Mouse (Mus musculus): ENCODE data around the gene Fastkd3.
A peak's percentile ranks its signal among the peaks of the same experiment; 100 is the strongest.
"Not testable (repeated sequence)": the region's sequence is repeated elsewhere in the genome, so short reads cannot be mapped to it uniquely, and the experiment has no call there.

Fastkd3 gene

DNA sequence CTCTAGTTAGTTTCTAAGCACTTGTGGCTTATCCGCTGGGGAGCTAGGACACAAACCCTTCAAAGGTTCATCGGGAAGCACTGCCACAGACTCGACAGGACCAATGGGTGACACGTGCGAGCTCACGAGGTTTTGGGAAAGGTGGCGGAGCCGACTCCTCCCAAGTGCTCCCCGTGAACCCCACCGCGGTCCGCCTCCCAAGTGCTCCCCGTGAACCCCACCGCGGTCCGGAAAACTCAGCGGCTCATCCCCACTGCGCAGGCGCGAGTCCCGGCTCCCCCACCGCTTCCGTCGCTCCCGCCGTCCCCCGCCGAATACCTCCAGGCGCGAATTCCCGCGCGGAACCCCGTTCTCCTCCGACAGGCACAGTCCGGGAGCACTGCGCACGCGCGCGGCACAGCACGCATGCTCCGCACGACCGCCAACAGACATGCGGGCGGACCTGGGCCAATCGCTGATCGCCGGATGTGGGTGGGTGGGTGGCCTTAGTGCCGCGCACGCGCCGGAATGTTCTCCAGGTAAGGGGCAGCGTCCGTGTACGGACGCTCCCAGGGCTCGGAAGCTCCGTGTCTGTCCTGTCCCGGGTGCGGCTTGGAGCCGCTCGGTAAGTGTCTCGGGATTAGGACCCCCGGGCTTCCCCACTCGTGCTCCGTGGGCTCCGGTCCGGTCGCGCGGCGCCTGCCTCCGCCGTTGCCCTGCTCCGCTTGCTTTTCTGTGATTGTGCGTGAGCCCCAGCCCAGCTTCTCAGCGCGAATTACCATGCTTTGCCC lies at the start of gene Fastkd3, which contains the start of gene Mtrr:
Gene Fastkd3, plus strand, starts transcription at position 488 of the 770 bp plus-strand sequence.
Gene Mtrr, minus strand, starts transcription at position 403 of the 770 bp plus-strand sequence.
- peak; percentile 99 for DNase-seq

DNA sequence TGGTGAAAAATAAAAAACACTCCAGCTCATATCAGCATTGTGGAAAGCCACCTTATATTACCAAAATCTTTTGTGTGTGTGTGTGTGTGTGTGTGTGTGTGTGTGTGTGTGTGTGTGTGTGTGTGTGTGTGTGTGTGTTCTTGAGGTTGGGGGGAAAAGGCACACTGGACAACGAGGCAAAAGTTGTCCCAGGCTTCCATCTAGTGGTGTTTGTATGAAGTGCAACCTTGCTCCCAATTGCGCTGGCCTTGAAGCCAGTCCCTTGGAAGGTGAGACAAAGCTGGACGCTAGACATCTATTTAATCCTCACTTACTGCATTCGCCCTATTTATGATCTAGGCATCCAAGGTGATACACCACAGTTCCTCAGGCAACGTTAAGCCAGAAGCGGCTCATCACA lies 28.6 kb upstream of the Fastkd3 start:
- DNase-seq = not testable (repeated sequence)

DNA sequence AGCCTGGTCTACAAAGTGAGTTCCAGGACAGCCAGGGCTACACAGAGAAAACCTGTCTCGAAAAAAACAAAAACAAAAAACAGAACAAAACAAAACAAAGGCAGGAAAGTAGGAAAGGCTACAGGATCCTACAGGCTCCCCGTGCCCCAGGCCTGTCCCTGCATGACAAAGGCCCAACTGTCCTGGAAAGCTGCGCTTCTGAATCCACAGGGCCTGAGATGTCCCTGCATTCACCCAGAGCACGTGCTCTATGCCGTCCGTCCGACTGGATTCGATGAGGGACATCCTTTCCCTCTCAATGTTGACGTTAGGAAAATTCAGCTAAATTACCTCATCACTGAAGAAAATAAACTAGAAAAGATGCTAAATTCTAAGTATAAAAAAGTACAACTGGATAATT lies 13.9 kb upstream of the Fastkd3 start:
- DNase-seq = no peak

DNA sequence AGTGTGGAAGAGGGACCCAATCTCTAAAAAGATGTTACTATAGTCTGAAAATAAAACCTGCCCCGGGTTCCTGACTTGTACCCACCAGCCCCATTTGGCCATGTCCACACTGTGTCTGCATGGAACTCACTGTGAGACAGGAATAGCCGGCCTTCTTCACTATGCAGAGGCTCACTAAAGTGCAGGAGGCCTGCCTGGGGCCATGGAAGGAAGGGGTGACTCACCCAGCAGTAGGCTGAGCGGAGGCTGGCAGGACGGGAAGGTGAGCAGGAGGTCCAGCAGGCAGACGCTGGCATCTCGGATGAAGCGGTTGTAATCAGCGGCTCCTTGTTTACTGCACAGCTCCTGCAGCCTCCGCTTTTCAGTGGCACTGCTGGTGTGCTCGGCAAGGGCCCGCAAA lies 13.5 kb upstream of the Fastkd3 start:
- DNase-seq = no peak

DNA sequence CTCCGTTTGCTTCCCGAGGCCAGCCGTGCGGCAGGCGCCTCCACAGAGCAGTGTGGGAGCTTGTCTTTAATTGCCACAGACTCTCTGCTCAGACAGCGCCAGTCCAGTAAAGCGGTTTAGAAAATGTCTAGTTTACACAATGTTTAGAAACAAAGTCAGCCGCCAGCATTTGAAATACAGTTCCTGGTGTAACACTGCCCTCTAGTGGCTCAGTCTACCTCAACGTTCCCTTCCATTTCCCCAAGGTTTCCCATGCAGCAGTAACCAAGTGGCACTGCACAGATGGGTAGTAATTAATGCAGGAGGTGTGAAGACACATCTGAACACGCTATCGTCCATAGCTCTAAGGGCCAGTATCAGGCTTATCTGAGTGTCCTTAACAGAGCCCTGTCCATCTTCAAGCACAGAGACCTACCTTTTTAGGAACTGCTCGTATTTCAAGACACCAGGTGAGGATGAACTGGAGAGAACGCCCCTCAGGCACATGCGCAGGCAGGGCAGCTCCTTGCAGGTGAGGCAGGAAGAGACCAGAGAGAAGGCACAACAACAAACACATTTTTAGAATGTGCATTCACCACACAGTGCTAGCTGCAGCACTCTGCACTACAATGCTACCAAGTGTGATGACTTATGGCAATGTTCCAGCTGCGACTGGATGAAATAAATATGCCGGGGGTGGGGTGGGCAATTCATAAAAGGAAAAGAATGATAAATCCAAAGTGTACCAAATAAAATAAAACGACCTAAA lies 12.3 kb upstream of the Fastkd3 start:
- DNase-seq = peak; percentile 67

DNA sequence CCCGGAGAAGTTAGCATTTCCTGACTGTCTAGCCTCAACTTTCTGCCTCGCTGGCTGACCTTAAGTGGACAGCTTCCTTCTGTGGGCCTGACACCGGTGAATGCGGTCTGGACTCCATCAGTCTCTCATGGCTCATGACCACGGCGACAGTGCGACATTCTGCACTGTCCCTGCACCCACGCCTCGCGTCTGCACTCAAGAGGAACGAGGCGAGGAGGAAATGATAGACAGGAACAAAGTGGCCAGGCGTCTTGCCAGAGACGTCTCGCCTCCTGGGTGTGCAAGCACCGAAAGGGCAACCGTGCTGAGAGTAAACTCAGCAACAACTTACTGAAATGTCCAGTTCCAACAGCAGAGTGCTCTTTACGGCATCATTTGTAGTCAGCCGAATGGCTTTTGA lies 9.8 kb upstream of the Fastkd3 start:
- DNase-seq = peak; percentile 14

DNA sequence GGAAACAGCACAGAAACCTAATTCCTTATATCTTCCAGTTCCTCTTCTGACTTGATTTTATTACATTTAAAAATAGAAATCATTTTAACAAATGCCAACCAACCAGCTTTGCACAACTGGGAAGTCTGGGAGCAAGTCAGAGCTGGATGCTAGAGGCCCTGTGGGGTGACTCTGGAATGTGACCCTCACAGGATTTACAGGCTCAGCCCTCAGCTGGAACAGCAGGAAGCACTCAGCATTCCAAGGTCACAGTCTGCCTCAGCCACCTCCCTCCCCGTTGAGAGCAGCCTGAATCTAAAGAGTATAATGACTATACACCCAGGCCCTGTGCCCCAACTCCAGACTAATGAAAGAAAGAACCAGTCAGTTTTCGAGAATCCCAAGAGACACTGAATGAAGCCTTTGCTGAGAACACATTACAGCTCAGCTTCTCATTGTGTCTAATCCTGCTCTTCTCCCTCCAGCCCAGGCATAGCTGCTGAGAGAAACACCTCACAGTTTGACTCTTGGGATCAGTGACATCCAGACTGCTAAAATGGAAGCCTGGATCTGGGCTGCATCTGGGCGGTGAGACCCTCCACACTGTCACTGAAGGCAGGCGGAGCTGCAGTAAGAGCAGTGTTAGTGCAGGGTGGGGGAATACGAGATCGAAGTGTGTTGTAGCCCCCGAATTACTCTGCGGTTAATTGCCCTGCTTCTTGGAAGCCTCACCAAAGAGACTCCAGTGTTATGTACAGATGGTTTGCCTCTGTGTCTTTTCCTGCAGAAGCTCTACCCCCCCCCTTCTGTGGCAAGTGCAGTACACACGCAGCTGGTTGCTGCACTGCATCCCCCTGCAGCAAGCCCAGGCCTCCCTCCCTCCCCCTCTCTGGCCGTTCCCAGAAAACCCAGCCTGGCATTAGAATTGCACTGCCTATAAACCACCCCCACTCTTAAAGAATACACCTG lies 8.8 kb upstream of the Fastkd3 start:
- peak; percentile 81 for DNase-seq

DNA sequence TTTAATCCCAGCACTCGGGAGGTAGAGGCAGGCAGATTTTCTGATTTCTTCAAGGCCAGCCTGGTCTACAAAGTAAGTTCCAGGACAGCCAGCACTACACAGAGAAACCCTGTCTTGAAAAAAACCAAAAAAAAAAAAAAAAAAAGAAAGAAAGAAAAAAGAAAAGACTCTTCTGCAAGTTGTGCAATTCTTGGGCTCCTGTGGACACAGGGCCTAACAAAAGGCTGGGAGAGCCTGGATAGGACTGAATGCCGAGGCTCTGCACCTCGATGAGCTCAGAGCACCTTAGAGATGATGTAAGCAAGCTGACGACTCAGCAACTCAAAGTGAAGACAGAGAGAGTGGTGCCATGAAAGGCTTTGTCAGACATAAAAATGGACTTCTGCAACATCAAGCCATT lies 7.6 kb upstream of the Fastkd3 start:
- no peak for DNase-seq

DNA sequence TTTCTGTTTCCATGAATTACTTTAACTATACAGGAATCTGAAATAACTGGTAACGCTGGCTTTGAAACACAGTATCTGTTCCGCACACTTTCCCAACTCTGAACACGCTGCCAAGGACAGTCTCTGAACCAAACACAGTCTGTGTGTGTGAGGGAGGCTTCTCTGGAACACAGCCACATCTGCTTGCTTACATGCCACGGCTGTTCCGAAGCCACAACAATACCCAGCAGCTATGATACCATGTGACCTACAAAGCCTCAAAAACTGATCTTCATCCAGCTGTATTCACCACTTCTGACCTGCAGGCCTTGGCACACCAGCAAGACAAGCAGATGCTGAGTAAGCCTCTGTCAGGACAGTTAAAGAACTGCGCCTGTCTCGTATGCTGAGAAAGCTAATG lies 4.1 kb upstream of the Fastkd3 start:
- DNase-seq = peak; percentile 13

DNA sequence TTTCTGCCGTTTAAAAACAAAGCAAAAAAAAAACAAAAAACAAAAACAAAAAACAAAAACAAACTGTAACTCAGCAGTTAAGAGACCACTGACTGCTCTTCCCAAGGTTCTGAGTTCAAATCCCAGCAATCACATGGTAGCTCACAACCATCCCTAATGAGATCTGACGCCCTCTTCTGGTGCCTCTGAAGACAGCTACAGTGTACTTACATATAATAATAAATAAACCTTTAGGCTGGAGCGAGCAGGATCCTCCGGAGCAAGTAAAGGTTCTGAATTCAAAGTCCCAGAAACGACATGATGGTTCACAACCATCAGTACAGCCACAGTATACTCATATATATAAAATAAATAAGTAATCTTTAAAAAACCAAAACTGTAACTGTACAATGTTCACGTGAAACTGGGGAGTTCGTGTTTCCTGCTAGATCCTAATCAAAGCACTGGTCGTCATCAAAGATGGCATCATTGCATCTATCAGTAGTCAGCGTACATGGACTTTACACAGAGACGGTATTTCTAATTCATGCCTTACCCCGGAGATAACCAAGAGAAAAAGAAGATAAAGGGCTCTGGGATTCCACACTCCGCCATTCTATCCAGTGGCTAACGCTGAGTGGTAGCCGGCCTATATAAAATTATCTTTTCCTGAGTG lies 821 bp upstream of the Fastkd3 start:
- DNase-seq = no peak

DNA sequence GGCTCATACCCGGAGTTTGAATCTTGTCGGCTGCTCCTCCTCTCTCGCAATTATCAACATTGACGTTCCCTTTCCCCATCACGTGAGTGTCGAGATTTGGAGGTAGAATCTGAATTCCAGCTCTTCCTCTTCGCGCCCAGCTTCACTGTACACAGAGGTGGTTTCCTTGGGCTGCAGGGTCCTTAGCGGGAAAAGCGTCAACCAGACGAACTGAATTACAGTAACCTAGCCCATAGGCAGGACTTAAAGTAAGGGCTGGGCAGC lies 415 bp downstream of the Fastkd3 start:
- no peak for DNase-seq

DNA sequence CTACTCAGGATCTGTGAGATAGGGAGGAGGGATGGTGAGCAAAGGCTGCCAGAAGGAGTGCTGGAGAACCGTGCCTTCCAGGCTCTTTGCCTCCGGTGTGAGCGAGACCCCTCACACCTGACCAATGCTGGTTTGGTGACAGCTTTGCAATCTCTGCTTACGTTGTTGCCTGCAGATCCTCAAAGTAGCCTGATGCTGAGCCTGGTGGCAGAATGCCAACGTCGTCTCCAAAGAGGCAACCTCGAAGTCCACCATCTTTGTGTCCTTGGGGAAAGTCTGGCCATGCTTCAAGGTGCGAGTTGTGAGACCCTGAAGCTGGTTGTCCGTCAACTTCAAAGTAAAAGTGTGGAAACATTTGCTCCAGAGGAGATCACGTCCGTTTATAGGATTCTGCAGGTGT lies 1.9 kb downstream of the Fastkd3 start:
- DNase-seq = no peak

DNA sequence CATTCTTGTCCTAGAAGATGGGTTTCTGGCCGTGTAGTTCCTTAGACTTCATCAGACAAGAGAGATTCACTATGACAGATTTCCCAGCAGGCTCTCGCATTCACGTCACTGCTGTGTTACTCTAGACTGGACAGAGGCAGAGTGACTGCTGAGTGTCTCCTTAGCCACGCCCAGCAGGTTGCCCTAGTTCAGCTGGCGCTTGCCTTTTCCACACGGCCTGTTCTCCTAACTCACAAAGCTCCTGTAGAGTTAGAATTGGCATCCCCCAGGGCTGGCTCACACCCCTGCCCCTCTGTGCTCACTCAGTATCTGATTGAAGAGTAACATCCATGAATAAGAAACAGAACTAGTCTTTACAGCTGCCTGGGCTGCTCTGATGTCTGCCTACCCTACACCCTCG lies 3.4 kb downstream of the Fastkd3 start:
- no peak for DNase-seq

DNA sequence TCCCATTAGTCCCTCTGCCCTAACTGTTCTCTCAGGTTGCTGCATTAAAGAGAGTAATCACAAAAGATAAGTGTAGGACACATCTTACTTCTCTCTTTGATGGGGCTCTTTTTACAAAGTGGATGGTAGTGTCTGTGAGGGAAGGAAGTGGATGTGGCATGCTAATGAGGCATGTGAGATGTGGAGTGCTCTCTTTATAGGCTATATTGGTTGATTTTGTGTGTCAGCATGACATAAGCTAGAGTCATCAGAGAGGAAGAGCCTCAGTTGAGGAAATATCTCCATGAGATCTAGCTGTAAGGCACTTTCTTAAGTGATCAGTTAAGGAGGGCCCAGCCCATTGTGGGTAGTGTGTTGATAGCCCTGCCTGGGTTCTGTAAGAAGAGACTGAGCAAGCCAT lies 6.3 kb downstream of the Fastkd3 start:
- no peak for DNase-seq

DNA sequence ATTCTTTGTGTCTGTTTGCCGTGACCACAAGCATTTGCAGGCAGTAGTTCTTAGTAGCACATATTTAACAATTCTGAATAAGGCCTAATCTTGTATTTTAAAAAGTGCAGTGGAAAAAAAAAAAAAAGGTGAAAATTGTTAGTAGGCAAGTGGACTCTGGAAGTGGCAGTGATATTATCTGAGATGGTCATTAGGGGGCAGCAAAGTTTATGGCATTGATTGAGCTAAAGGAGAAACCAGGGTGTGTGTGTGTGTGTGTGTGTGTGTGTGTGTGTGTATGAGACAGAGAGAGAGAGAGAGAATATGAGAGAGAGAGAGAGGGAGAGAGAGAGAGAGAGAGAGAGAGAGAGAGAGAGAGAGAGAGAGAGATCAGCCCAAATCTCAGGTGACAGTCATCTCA lies 11.8 kb downstream of the Fastkd3 start:
- DNase-seq = no peak

DNA sequence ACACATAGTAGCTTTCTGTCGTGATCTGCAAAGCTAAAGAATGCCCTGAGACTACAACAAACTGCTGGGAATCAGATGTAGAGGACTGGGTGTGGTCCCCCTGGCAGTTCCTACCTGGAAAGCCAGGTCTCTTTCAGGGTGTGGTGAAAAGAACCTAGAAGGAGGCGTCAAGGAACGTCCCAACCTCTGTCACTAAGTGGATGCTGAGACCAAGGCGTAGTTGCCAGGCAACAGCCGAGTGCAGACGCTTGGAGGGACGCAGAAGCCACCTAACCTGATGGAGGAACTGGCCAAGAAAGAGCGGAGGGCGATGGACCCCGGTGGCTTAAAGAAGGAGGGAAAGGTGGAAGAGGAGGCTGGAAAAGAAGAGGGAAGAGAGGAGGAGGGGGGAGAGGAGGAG lies 15.2 kb downstream of the Fastkd3 start, which contains the start of gene 1700001L19Rik:
Gene 1700001L19Rik, plus strand, starts transcription at position 223 of the 400 bp plus-strand sequence.
- DNase-seq = no peak

DNA sequence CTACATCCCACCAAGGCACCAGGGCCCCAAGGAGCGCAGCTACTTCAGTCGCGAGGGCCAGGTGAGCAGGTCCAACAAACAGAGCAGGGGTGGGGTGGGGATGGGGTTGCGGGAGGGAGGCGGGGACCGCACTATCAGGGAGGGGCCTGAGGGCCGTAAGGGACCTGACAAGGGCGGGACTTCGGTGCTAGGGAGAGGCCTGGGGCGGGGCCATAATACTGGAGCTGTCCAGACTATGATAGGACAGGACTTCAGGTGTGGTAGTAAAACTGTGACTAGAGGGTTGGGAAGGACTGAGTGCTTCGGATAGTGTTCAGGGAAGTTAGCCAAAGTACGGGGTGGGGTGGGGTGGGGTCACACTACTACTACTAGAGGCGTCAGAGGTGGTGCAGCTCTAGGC lies 15.6 kb downstream of the Fastkd3 start:
- DNase-seq = peak; percentile 19

DNA sequence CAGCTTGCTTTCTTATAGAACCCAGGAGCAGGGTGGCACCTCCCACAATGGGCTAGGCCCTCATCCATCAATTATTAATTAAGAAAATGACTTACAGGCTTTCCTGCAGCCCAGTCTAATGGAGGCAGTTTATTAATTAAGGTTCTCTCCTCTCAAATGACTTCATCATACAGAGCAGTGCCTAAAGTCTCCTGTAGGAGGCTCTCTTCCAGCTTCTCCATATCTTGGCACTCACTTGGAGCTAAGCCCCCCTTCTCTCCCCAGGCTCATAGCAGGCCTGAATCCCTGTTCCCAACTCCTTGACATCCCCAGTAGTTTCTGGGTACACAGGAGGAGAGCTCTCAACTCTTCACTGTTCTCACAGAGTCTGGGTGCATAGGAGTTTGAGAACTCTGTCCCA lies 16.9 kb downstream of the Fastkd3 start:
- DNase-seq = no peak

DNA sequence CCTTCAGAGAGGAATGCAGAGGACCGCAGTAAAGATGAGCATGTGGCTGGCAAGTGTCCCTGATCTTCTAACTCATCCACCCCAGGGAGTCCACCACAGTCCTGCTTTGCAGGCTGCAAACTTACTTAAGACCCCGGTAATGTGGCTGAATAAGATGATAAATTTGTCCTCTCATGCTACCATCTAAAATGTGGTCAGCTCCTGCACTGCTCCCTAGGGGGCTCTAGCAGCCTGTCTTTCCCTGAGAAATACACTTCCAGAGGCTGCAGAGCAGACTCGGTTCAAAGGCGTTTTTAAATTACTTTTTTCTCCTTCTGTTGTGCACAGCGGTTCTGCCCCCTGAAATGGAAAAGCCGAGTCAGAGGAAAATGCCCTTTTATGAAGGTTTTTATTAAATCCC lies 19.1 kb downstream of the Fastkd3 start:
- peak; percentile 36 for DNase-seq

DNA sequence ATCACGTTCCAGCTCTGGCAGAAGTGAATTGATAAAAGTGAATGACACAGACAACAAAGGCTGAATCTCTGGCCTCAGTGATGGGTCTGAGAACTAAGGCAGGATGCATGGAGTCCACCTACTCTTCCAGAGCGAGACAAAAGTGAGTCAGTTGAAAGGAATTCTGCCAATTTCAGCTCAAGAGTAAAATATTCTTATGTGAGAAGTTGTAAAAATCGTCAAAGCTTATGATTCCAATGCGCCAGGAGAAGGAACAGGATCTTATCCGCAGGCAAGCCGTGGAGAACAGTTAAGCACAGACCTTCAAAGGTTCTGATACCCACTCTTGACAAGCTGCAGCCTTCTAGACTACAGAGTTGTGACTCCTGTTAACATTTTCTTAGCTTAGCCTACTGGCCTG lies 21.1 kb downstream of the Fastkd3 start:
- DNase-seq = no peak

DNA sequence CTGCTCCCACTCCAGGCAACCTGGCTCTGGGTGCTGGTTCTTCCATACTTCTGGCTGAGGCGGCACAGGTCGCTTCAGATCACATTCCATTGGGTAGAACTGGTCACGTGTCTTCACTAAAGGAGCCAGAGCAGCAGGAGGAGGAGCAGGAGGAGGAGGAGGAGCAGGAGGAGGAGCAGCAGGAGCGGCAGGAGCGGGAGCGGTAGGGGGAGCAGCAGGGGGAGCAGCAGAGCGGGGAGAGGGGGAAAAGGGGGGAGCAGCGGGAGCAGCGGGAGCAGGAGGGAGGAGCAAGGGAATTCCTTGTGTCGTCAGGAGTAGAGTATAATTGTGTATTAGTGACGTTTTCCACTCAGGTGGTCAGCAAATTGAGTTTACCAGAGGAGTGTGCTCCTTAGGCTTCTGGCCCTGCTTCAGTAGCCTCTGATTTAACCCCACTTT lies 23.7 kb downstream of the Fastkd3 start:
- peak; percentile 50 for DNase-seq

DNA sequence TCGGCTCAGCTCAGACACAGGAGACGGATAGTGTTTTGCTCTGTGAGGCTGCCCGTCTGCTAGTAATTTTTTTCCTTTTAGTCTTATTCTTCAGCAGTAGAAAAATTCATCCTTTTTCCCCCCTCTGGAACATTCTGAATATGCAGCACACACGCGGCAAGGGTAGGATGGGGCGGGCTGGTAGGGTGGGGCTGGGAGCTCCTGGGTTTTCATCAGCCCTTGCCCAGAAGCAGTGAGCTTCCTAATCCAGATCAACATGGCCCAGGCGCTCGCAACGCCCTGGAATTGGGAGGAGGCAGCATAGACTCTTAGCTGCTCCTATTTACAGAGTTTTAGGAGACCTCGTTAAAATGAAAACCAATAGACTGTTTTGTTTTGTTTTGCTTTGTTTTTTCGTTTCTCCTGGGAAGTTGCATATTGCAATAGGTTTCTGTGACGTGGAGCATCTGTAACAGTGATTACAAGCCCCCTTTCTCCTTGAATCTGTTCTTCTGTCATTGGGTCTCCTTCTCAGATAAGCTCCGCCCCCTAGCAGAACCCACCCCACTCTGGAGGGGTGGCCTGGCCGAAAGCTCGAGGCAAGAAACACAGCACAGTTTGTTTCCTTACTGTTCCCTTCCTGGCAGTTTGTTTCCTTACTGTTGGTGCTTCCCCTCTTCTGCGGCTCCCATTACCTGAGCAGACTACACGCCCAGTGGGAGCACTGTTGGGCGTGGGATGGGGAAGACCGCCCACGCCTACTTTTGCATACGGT lies 25.8 kb downstream of the Fastkd3 start:
- DNase-seq = no peak
